Mouse (Mus musculus) embryonic facial prominence, embryonic 10.5 days (tissue): ENCODE measurements at regions not wholly inside any gene's neighbourhood (a gene's known extent, or its start where the extent isn't known, plus 50 kb on each side); places are given as distances from the start of the nearest gene placed in this dataset.
A peak's percentile ranks its signal among the peaks of the same experiment; 100 is the strongest.

Source experiments
- DNase-seq: peaks from one replicate; pipeline ENCODE4 v3.0.0-alpha.2; 2017; ENCODE audit warnings: low spot score
- H3K27ac ChIP-seq: fragments of 300-500 bp; sonication (generic); replicated peaks from 2 replicates; pipeline ENCODE4 v1.5.1; 2016; ENCODE audit warnings: mild to moderate bottlenecking
- H3K27me3 ChIP-seq: fragments of 300-500 bp; sonication (generic); replicated peaks from 2 replicates; pipeline ENCODE4 v1.6.1; 2016; ENCODE audit warnings: low read depth, mild to moderate bottlenecking; ENCODE audit not compliant: poor library complexity, severe bottlenecking
- H3K36me3 ChIP-seq: fragments of 300-500 bp; sonication (generic); replicated peaks from 2 replicates; pipeline ENCODE4 v1.6.1; 2016; ENCODE audit warnings: mild to moderate bottlenecking, moderate library complexity
- H3K4me1 ChIP-seq: fragments of 300-500 bp; sonication (generic); 2 replicates; pipeline ENCODE4 v1.6.1; 2016
- H3K4me3 ChIP-seq: fragments of 300-500 bp; sonication (generic); 2 replicates; pipeline ENCODE4 v1.5.1; 2016; ENCODE audit warnings: mild to moderate bottlenecking, moderate library complexity
- H3K9me3 ChIP-seq: fragments of 300-500 bp; sonication (generic); 2 replicates; pipeline ENCODE4 v1.6.1; 2016; ENCODE audit warnings: mild to moderate bottlenecking
- WGBS: fragments of 180-500 bp; shearing (Covaris S2); methylation state at CpG from one replicate; pipeline ENCODE4 v1.1.7; 2016; 5-methylcytosine and 5-hydroxymethylcytosine counted together

GRCm38 (mm10) chr9:33004536-33004935 is 368.5 kb downstream of the Ets1 start:
- WGBS: 95% methylated on average over 3 of the region's 3 CpGs
- DNase-seq: no peak
- Histone ChIP-seq H3K9me3 (no peaks in the 10 kb centered on the region), H3K27ac (no peak overlapping the region), H3K36me3 (no peaks in the 10 kb centered on the region), H3K4me3 (no peak overlapping the region), H3K4me1 (peaks cover 23% of the 10 kb centered on the region), H3K27me3 (no peaks in the 10 kb centered on the region)

DNA sequence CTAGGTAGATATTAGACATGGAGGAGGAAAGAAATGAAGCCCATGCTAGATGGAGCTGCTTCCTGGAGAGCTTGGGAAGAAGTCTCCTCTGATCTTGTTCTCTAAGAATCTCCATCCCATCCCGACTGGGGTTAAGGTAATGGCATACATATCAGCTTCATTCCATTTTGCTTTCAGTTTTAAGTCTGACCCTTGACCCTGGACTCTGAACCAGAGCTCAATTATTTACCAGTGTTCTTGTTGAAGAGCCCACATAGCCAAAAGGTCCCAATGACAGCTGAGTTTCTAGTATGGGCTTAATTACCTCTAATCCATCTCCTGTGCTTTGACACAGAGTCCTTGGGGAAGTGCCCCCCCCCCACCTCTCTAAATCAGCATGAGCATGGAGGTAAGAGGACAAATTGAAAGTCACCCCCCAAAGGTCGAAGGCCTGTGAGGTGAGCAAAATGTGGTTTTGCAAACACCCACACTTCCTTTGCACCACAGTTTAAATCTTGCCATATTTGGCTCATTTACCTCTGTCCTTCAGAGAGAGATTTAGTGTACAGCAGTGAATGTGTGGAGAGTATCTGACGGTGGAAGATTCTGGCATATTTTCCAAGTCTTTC is 371.5 kb downstream of the Ets1 start:
- DNase-seq: no peak
- Histone ChIP-seq H3K9me3 (no peaks in the 10 kb centered on the region), H3K4me3 (no peak overlapping the region), H3K4me1 (0 out of 2 replicates have a peak, but pooled peaks cover 5% of the 10 kb centered on the region), H3K36me3 (no peaks in the 10 kb centered on the region), H3K27ac (no peak overlapping the region), H3K27me3 (no peaks in the 10 kb centered on the region)
- 65% methylated on average over 3 of the region's 3 CpGs for WGBS

- Histone ChIP-seq H3K4me1 (0 out of 2 replicates have a peak, but pooled peaks cover 5% of the 10 kb centered on the region), H3K36me3 (no peaks in the 10 kb centered on the region), H3K9me3 (no peaks in the 10 kb centered on the region), H3K4me3 (no peak overlapping the region), H3K27me3 (no peaks in the 10 kb centered on the region), H3K27ac (no peak overlapping the region)
- DNase-seq: no peak
Observed at GRCm38 (mm10) chr9:33011241-33011640, 375.2 kb downstream of the Ets1 start.

DNA sequence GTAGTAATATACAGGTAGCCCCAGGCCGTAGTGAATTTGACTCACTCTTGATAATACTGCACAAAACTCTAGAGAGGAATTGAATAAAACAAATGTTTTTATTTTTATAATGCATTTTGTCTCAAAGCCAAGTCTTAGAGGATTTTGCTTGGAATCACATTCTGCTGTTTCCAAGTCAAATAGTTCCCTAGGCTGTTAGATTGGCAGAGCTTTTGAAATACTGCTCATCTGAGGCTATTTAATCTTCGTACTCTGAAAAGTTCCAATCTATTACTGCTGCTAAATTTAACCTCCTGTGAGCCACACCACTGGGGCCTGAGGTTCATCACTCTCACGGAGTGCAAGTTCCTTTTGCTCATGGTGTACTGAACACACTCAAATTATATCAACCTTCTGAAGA is 399.4 kb downstream of the Ets1 start:
- Histone ChIP-seq H3K27ac (no peak overlapping the region), H3K4me1 (peaks cover 12% of the 10 kb centered on the region), H3K27me3 (no peaks in the 10 kb centered on the region), H3K9me3 (no peaks in the 10 kb centered on the region), H3K4me3 (no peak overlapping the region), H3K36me3 (no peaks in the 10 kb centered on the region)
- DNase-seq: no peak
- WGBS: 84% methylated on average over 3 of the region's 3 CpGs

DNA sequence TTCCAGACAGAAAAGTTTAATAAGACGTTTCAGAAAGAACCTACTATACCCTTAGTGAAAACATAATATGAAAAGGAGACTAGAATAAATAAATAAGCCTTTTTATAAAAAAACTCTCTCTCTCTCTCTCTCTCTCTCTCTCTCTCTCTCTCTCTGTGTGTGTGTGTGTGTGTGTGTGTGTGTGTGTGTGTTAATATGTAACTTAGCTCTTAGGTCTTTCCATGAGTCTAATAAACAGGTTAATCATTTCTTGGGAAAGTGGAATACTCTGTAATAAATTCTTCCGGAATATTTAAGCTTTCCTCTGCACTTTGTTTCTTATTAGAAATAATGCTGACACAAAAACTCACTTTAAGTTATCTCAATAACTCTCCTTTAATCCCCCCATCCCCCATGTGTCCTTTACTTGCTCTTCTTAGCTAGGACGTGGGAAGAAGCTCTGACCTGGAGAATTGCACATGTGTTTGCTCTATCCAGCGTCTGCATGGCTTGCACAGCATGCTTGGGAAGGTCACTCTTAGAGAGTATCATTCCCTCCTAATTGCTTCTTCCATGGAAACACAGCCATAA is 403.3 kb downstream of the Ets1 start:
- no peaks in the 10 kb centered on the region for H3K27me3 ChIP-seq
- no peaks in the 10 kb centered on the region for H3K4me1 ChIP-seq
- H3K36me3 ChIP-seq: no peaks in the 10 kb centered on the region
- DNase-seq: no peak
- H3K9me3 ChIP-seq: no peaks in the 10 kb centered on the region
- 65% methylated on average over 4 of the region's 4 CpGs for WGBS
- no peak overlapping the region for H3K27ac ChIP-seq
- H3K4me3 ChIP-seq: no peak overlapping the region

DNA sequence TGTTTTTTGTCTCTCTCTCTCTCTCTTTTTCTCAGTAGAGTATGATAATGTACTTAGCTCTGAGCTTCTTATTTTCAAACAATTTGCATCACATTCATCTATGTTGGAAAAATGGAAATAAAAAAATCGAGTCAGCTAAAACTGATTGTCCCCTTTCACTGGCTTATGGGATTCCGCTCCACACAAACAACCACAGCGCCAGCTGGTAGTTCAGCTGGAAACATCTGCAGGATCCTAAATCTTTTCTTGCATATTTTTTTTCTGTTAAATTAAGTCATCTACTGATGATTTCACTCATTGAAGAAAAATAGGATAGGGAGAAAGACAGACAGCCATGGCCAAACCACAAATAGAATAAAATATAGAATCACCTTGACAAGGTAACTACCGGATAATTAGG is 414.8 kb downstream of the Ets1 start:
- no peaks in the 10 kb centered on the region for H3K36me3 ChIP-seq
- WGBS: 93% methylated on average over 4 of the region's 4 CpGs
- no peak for DNase-seq
- no peak overlapping the region for H3K4me3 ChIP-seq
- no peaks in the 10 kb centered on the region for H3K27me3 ChIP-seq
- 0 out of 2 replicates have a peak, but pooled peaks cover 4% of the 10 kb centered on the region for H3K4me1 ChIP-seq
- no peaks in the 10 kb centered on the region for H3K9me3 ChIP-seq
- no peak overlapping the region for H3K27ac ChIP-seq

GRCm38 (mm10) chr9:33060636-33061264 is 424.7 kb downstream of the Ets1 start:
- peaks cover 30% of the 10 kb centered on the region for H3K27me3 ChIP-seq

GRCm38 (mm10) chr9:33062476-33062875 is 426.5 kb downstream of the Ets1 start:
- no peaks in the 10 kb centered on the region for H3K36me3 ChIP-seq
- H3K27ac ChIP-seq: no peak overlapping the region
- peaks cover 12% of the 10 kb centered on the region for H3K4me1 ChIP-seq
- WGBS: 31% methylated on average over 4 of the region's 4 CpGs
- peaks cover 30% of the 10 kb centered on the region for H3K27me3 ChIP-seq
- no peaks in the 10 kb centered on the region for H3K9me3 ChIP-seq
- no peak overlapping the region for H3K4me3 ChIP-seq
- DNase-seq: peak; percentile 78

More at GRCm38 (mm10) chr9:33060636-33061264, 424.7 kb downstream of the Ets1 start:
- peaks cover 12% of the 10 kb centered on the region for H3K4me1 ChIP-seq
- H3K27ac ChIP-seq: no peak overlapping the region
- H3K9me3 ChIP-seq: no peaks in the 10 kb centered on the region
- no peak for DNase-seq
- WGBS: 87% methylated on average over 6 of the region's 6 CpGs
- H3K4me3 ChIP-seq: no peak overlapping the region
- H3K36me3 ChIP-seq: no peaks in the 10 kb centered on the region

GRCm38 (mm10) chr9:33065331-33065730 is 429.3 kb downstream of the Ets1 start:
- Histone ChIP-seq H3K36me3 (no peaks in the 10 kb centered on the region), H3K27me3 (peaks cover 20% of the 10 kb centered on the region), H3K4me3 (no peak overlapping the region), H3K27ac (no peak overlapping the region), H3K4me1 (peaks cover 22% of the 10 kb centered on the region), H3K9me3 (no peaks in the 10 kb centered on the region)
- no peak for DNase-seq
- WGBS: 89% methylated on average over 3 of the region's 3 CpGs

DNA sequence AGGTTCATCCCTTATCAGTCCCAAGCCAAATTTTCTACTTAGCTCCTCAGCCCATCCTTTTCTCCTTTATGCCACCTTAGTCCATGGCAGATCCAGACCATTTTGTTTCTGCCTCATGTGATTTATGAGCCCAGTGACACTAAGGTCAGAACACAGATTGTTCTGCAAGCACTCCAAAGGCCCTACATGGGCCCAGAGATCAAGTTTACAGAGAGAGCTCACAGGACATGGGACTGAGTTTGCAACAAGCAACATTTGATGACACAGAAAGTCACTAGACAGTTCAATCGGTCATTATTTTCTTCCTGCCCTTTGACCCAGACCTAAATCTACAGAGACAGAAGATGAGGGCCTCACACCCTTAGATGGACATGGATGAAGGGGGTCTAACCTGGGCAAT is 431.5 kb downstream of the Ets1 start:
- 84% methylated on average over 1 of the region's 1 CpGs for WGBS
- H3K4me1 ChIP-seq: peaks cover 15% of the 10 kb centered on the region
- no peaks in the 10 kb centered on the region for H3K9me3 ChIP-seq
- no peaks in the 10 kb centered on the region for H3K36me3 ChIP-seq
- H3K27me3 ChIP-seq: peaks cover 16% of the 10 kb centered on the region
- no peak overlapping the region for H3K27ac ChIP-seq
- DNase-seq: no peak
- no peak overlapping the region for H3K4me3 ChIP-seq

DNA sequence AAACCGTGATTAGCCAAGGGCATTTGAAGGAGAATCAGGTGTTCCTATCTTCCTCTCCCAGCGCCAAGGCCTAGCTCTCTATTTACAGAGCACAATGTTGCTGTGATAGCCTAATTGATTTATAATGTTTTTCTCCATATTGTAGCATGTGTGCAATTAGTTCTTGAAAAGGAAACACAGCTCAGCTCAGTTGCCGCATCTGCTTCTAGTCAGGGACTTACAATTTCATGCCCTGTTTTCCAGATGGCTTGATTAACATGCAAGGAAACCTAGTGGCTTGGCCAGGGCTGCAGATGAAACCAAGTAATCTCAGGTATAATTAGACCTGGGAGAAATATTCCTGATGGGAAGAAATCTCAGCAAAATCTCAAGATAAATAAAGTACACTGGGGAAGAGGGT is 434.1 kb downstream of the Ets1 start:
- 53% methylated on average over 3 of the region's 3 CpGs for WGBS
- H3K4me3 ChIP-seq: no peak overlapping the region
- no peak overlapping the region for H3K27ac ChIP-seq
- H3K9me3 ChIP-seq: 0 out of 2 replicates have a peak, but pooled peaks cover 4% of the 10 kb centered on the region
- H3K36me3 ChIP-seq: no peaks in the 10 kb centered on the region
- DNase-seq: peak; percentile 52
- H3K4me1 ChIP-seq: peaks cover 10% of the 10 kb centered on the region; the same call in 1 of the 2 replicates
- H3K27me3 ChIP-seq: peaks cover under 1% of the 10 kb centered on the region; the same call in 1 of the 2 replicates

GRCm38 (mm10) chr9:33080271-33080670 is 444.2 kb downstream of the Ets1 start:
- H3K4me3 ChIP-seq: no peak overlapping the region
- no peaks in the 10 kb centered on the region for H3K36me3 ChIP-seq
- no peaks in the 10 kb centered on the region for H3K27me3 ChIP-seq
- H3K27ac ChIP-seq: no peak overlapping the region
- H3K9me3 ChIP-seq: no peaks in the 10 kb centered on the region
- WGBS: 66% methylated on average over 3 of the region's 3 CpGs
- DNase-seq: no peak
- peaks cover 13% of the 10 kb centered on the region for H3K4me1 ChIP-seq

DNA sequence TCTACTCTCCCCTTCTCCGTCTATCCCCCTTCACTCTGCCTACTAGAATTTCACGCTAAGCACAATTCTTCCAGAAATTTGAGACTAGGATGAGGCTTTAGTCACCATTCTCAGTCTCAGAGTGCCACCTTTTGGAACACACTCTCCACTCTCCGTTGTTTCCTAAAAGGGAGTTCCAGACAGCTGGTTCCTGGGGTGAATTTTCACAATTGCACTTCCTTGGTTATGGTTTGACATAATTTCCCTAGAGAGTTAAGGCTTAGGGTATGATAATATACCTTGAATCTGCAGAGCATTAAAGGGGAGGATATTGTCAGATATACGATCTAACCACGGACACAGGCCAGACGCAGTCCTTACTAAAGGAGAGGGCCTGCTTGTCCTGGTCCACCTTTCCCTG is 444.8 kb downstream of the Ets1 start:
- H3K36me3 ChIP-seq: no peaks in the 10 kb centered on the region
- H3K27me3 ChIP-seq: no peaks in the 10 kb centered on the region
- no peak overlapping the region for H3K4me3 ChIP-seq
- no peaks in the 10 kb centered on the region for H3K9me3 ChIP-seq
- peaks cover 13% of the 10 kb centered on the region for H3K4me1 ChIP-seq
- no peak overlapping the region for H3K27ac ChIP-seq
- DNase-seq: no peak
- 49% methylated on average over 6 of the region's 6 CpGs for WGBS
